Mouse (Mus musculus) neural tube, embryonic 11.5 days (tissue): Measurements from ENCODE around the gene Gm44511. TPM values are rescaled to one million over a fixed set of nuclear protein-coding genes. Genes with fewer than 3 reads are reported as not detected.
"Not testable (repeated sequence)": the region's sequence is repeated elsewhere in the genome, so short reads cannot be mapped to it uniquely, and the experiment has no call there.

Experiments used
- ATAC-seq: fragments of 200-750 bp; cut with Nextera tagmentation; 2 replicates; pipeline ENCODE4 v1.8.0; 2017; ENCODE audit warnings: moderate number of reproducible peaks, mild to moderate bottlenecking, moderate TSS enrichment, moderate library complexity; ENCODE audit not compliant: insufficient read depth, low FRiP score, low TSS enrichment
- DNase-seq: peaks from one replicate; pipeline ENCODE4 v3.0.0-alpha.2; 2015; ENCODE audit warnings: low spot score
- H3K27ac ChIP-seq: fragments of 300-500 bp; sonication (generic); 2 replicates; pipeline ENCODE4 v1.5.1; 2014; ENCODE audit warnings: low read depth, mild to moderate bottlenecking, low read length
- H3K27me3 ChIP-seq: fragments of 300-500 bp; sonication (generic); 2 replicates; pipeline ENCODE4 v1.6.1; 2014; ENCODE audit warnings: mild to moderate bottlenecking, low read length, mixed read lengths; ENCODE audit not compliant: control insufficient read depth, insufficient read depth
- H3K36me3 ChIP-seq: fragments of 300-500 bp; sonication (generic); 2 replicates; pipeline ENCODE4 v1.6.1; 2014; ENCODE audit warnings: mild to moderate bottlenecking, low read length, moderate library complexity, mixed read lengths; ENCODE audit not compliant: control insufficient read depth, insufficient read depth
- H3K4me1 ChIP-seq: fragments of 300-500 bp; sonication (generic); 2 replicates; pipeline ENCODE4 v1.6.1; 2014; ENCODE audit warnings: low read length, mixed read lengths; ENCODE audit not compliant: control insufficient read depth, insufficient read depth
- H3K4me2 ChIP-seq: fragments of 300-500 bp; sonication (generic); 2 replicates; pipeline ENCODE4 v1.6.1; 2014; ENCODE audit warnings: low read depth, mild to moderate bottlenecking, moderate library complexity
- H3K4me3 ChIP-seq: fragments of 300-500 bp; sonication (generic); 2 replicates; pipeline ENCODE4 v1.5.1; 2014; ENCODE audit warnings: low read depth, low read length
- H3K9ac ChIP-seq: fragments of 300-500 bp; sonication (generic); 2 replicates; pipeline ENCODE4 v1.6.1; 2014; ENCODE audit warnings: mild to moderate bottlenecking, low read length
- H3K9me3 ChIP-seq: fragments of 300-500 bp; sonication (generic); 2 replicates; pipeline ENCODE4 v1.6.1; 2016; ENCODE audit warnings: low read length; ENCODE audit not compliant: control insufficient read depth
- WGBS: fragments of 180-500 bp; shearing (Covaris S2); extraction: QIAGEN DNeasy Blood & Tissue Kit; methylation state at CpG from one replicate; pipeline ENCODE4 v1.1.7; 2014; 5-methylcytosine and 5-hydroxymethylcytosine counted together
- polyA plus RNA-seq: library from polyadenylated mRNA; unstranded; fragments of >200 nt; fragmentation: Nextera tagmentation; extraction: Ambion mirVana; gene quantifications from 2 replicates; pipeline ENCODE4 v1.2.1, GENCODE M21; 2014

The Gm44511 gene
- polyA plus RNA-seq, 1 experiment from 2014 or later, result not detected

DNA sequence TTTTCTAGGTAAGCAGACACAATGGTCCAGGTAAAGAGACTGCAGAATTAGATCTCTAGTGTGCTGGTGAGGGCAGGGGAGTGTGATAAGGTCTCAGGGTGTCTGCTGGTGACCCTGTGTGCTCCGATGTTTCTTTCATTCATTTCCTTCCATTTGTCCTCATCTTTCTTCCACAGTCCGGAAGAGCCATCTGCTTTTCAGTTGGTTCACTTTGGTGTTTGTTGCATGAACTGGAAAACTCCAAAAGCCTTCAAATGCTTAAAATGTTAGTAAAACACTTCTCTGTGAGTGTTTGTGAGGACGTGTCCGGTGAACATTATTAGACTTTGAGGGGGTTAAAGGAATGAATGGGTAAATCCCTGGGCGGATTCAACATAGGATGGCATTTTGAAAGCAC lies 65.0 kb downstream of the Gm44511 start:
- H3K4me1 ChIP-seq, result no peaks in the 10 kb centered on the region; the same call in 1 of the 2 replicates
- WGBS, result 52% methylated on average over 5 of the region's 5 CpGs

DNA sequence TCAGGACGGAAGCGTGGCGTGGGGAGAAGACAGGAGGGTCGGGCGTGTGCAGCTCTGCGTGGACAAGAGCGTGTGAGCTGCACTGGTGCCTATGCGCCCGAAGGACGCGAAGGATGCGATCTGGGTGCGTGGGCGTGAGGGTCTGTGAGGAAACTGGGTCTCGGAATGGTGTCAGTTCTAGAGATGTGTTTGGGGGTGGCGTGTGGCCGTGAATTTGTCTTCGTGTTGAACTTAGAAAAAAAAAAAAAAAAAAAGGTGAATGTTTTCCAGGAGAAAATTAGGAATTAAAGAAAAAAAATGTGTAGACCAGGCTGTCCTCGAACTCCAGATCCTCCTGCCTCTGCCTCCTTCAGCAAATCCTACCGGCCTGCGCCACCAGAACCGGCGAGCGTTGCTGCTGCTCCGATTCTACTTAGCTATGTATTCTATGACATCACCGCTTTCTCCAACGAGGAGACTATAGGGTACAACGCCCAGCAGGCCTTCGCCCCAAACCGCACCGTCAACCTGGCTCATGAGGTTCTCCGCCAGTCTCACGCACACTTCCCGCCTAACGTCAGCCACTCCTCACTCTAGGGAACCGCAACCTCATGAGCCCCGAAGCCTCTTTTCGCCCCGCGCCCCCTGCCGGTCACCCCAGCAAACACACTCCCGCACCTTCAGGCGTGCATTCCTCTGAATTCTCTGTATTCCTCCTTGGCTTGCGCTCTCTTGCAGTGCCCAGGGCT lies 65.5 kb downstream of the Gm44511 start:
- not testable (repeated sequence) for H3K4me1 ChIP-seq, H3K27me3 ChIP-seq, H3K36me3 ChIP-seq, H3K9me3 ChIP-seq
- ATAC-seq, result peak; percentile 59
- H3K4me3 ChIP-seq, result peak overlapping the region; percentile 57
- H3K9ac ChIP-seq, result peak overlapping the region; percentile 68
- H3K4me2 ChIP-seq, result peak overlapping the region; percentile 36
- DNase-seq, result peak; percentile 90
- peak overlapping the region; percentile 62 for H3K27ac ChIP-seq
- under 1% methylated on average over 44 of the region's 44 CpGs for WGBS

More for the DNA sequence above, 65.0 kb downstream of the Gm44511 start:
- ATAC-seq (no peak), DNase-seq (no peak)
- no peaks in the 10 kb centered on the region for H3K36me3 ChIP-seq
- no peaks in the 10 kb centered on the region for H3K27me3 ChIP-seq
- peak overlapping the region; percentile 10 for H3K4me2 ChIP-seq
- H3K9ac ChIP-seq, result no peak overlapping the region
- no peaks in the 10 kb centered on the region for H3K9me3 ChIP-seq
- H3K27ac ChIP-seq, result no peak overlapping the region
- H3K4me3 ChIP-seq, result peak overlapping the region; percentile 57

DNA sequence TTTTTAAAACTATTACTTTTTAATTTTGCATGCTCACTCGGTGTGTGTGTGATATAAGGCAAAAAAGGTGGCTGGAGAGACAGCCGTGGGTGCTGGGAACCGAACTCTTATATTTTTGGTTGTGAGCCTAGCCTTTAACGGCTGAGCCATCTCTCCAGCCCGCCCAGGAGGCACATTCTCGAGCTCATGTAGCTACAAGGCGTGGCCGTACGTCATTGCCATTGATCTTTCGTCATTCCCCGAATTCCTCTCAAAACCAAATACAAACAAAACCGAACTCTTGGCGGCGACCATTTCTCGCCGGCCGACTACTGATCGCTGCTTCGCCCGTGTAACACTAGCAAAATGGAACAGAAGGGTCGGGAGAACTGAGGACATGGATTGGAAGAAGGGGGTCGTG lies 66.1 kb downstream of the Gm44511 start:
- peak overlapping the region; percentile 57 for H3K4me3 ChIP-seq
- H3K36me3 ChIP-seq, H3K9me3 ChIP-seq, H3K4me1 ChIP-seq, H3K27me3 ChIP-seq: not testable (repeated sequence)
- 0% methylated on average over 22 of the region's 22 CpGs for WGBS
- DNase-seq, result peak; percentile 89
- H3K4me2 ChIP-seq, result peak overlapping the region; percentile 36
- peak overlapping the region; percentile 62 for H3K27ac ChIP-seq
- H3K9ac ChIP-seq, result peak overlapping the region; percentile 68
- peak; percentile 36 for ATAC-seq

DNA sequence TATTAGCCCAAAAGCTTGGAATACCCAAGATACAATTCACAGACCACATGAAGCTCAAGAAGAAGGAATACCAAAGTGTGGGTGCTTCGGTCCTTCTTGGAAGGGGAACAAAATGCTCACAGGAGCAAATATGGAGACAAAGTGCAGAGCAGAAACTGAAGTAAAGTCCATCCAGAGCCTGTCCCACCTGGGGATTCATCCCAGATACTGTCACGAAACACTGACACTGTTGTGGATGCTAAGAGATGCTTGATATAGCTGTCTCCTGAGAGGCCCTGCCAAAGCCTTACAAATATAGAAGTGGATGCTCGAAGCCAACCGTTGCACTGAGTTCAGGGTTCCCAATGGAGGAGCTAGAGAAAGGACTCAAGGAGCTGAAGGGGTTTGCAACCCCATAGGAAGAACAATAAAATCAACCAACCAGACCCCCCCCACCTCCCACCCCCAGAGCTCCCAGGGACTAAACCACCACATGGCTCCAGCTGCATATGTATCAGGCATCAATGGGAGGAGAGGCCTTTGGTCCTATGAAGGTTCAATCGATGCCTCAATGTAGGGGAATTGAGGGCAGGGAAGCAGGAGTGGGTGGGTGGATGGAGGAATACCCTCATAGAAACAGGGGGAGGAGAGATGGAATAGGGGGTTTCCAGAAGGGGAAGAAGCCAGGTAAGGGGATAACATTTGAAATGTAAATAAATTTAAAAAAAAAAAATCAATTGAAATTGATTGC lies 66.7 kb downstream of the Gm44511 start:
- Histone ChIP-seq H3K4me2 (no peak overlapping the region), H3K4me1 (no peaks in the 10 kb centered on the region; the same call in 1 of the 2 replicates), H3K36me3 (no peaks in the 10 kb centered on the region), H3K9ac (no peak overlapping the region), H3K4me3 (no peak overlapping the region), H3K9me3 (no peaks in the 10 kb centered on the region), H3K27ac (no peak overlapping the region), H3K27me3 (no peaks in the 10 kb centered on the region)
- 80% methylated on average over 5 of the region's 5 CpGs for WGBS
- no peak for ATAC-seq
- no peak for DNase-seq

DNA sequence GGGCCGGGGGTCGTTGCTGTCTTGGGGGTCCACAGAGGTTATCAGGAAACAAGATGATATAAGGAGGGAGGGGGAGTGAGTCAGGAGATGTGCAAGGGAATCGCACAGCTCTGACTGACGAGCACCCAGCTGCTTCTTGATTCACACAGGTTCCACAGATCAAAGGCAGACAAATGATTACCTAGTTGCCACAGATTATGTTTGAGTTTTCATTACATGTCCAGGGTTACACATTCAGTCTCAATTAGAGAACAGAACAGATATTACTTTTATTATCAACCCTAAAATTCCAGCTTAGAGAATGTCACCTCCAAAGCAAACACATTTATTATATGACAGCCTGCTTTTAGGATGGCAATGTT lies 70.7 kb downstream of the Gm44511 start:
- not testable (repeated sequence) for H3K9ac ChIP-seq, H3K9me3 ChIP-seq, H3K4me3 ChIP-seq, H3K27me3 ChIP-seq, H3K27ac ChIP-seq, ATAC-seq, H3K4me2 ChIP-seq, H3K36me3 ChIP-seq, DNase-seq, H3K4me1 ChIP-seq
- 64% methylated on average over 4 of the region's 4 CpGs for WGBS

DNA sequence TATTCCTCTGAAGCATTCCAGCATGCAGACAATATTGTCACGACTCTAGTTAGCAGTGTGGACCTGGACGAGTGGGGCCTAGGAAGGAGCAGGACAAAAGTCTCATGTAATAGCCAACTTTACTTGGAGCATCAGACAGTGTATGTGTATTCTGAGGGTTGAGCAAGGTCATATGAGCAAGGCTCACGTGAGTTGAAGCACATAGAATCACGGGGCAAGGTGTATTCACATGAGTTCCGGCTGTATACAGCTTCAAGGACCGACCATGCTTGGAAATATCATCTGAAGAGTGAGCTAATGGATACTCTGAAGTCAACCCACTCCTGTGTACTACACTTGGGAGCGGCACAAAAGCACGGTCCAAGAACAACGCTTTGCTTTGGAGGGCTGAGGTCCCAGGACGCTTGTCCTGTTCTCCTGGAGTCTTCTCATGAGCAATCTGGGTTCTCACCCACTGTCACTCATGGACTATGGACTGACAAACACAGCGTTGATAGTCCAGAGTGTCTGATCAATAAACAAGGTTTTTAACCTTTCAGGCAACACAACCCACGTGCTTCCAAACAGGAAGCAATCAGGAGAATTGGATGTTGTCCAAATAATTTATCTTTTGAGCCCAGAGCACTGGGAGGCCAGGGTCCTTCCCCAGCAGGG lies 71.2 kb downstream of the Gm44511 start:
- not testable (repeated sequence) for H3K27me3 ChIP-seq, H3K4me2 ChIP-seq, H3K36me3 ChIP-seq, ATAC-seq, H3K9me3 ChIP-seq, H3K4me1 ChIP-seq, H3K27ac ChIP-seq, DNase-seq, H3K4me3 ChIP-seq, H3K9ac ChIP-seq
- 85% methylated on average over 12 of the region's 12 CpGs for WGBS

DNA sequence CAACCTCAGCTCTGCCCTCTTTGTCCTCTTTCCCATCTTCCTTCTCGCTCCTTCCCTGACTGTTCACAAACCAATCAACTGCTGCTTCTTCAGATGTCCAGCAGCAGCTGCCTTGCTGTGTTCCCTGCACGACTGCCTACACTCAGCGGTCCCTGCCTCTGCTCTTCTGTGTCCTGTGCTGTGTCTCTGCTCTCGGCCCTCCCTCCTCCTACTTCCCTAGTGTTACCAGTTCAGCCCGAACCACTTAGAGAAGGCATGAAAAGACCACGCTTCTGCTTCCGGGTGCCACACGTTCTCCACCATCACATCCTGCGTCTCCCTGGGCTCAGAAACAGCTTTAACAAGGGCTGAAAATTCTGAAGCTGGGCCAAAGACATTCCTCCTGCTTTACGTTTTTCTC lies 71.8 kb downstream of the Gm44511 start:
- not testable (repeated sequence) for H3K4me2 ChIP-seq, H3K27ac ChIP-seq, H3K27me3 ChIP-seq, H3K9me3 ChIP-seq, H3K4me3 ChIP-seq, DNase-seq, H3K4me1 ChIP-seq, H3K36me3 ChIP-seq, H3K9ac ChIP-seq
- 45% methylated on average over 9 of the region's 10 CpGs for WGBS
- peak; percentile 49; the same call in 1 of the 2 replicates for ATAC-seq

DNA sequence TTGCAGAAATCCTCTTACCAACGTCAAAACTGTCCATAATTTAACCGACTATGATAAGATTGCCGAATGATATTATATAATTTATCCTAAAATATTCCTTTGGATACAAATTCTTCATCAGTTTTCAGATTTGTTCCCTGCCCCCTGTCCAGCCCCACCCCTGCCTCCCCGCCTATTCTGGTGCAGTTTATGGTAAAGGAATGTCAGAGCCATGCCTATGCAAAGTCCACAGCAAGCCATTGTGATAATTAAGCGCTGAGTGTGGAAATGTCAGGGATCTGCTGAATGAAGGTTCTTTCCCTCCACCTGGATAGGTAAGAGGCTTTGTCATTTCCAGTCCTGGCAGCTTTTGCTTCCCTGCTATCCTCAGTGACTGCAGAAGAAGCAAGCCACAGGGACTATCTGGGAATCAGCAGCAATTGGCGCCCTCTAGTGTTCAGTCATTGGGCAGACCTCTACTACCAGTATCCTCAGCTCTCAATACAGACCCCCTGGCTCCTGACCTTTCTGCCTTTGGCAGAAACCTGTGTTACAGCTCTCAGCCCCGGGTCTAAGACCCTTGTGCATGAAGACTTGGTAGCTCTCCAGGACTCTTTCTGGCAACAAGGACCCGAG lies 72.4 kb downstream of the Gm44511 start:
- not testable (repeated sequence) for H3K4me1 ChIP-seq, H3K36me3 ChIP-seq, H3K4me2 ChIP-seq, H3K9me3 ChIP-seq, H3K9ac ChIP-seq, H3K4me3 ChIP-seq, H3K27ac ChIP-seq, H3K27me3 ChIP-seq
- WGBS, result 47% methylated on average over 7 of the region's 8 CpGs
- DNase-seq (peak; percentile 75), ATAC-seq (peak; percentile 89)
